Mouse (Mus musculus) bone marrow, adult 2 months (tissue): Measurements from ENCODE around the gene Sgcb. TPM values are rescaled to one million over a fixed set of nuclear protein-coding genes. Genes with fewer than 3 reads are reported as not detected.
A peak's percentile ranks its signal among the peaks of the same experiment; 100 is the strongest.

Source experiments
- H3K27ac ChIP-seq: fragments of 200-500 bp; 2 replicates; pipeline ENCODE4 v1.5.1; 2012; ENCODE audit warnings: low read depth, mild to moderate bottlenecking, control low read depth, inconsistent platforms, low read length; ENCODE audit not compliant: control insufficient read depth, poor library complexity, insufficient read depth
- H3K4me1 ChIP-seq: fragments of 200-500 bp; 2 replicates; pipeline ENCODE4 v1.6.1; 2011; ENCODE audit warnings: low read length; ENCODE audit not compliant: control insufficient read depth, insufficient read depth
- H3K4me3 ChIP-seq: fragments of 200-500 bp; replicated peaks from 2 replicates; pipeline ENCODE3; 2011; ENCODE audit warnings: mild to moderate bottlenecking, low read depth, low read length, control low read depth; ENCODE audit not compliant: control insufficient read depth
- CTCF ChIP-seq: fragments of 200-500 bp; IDR thresholded peaks from 2 replicates; pipeline ENCODE4 v1.5.1; 2011; ENCODE audit warnings: low read length, control low read depth; ENCODE audit not compliant: control insufficient read depth, insufficient read depth
- POLR2A ChIP-seq: fragments of 200-500 bp; IDR thresholded peaks from 2 replicates; pipeline ENCODE4 v1.6.1; 2011; ENCODE audit warnings: low read depth, mild to moderate bottlenecking, control low read depth, low read length, borderline replicate concordance; ENCODE audit not compliant: control insufficient read depth
- WGBS: fragments of 180-500 bp; shearing (Covaris S2); methylation state at CpG from one replicate; pipeline ENCODE4 v1.1.7; 2018; 5-methylcytosine and 5-hydroxymethylcytosine counted together
- polyA plus RNA-seq: library from polyadenylated mRNA; stranded (reverse); fragments of >200 nt; gene quantifications from 2 replicates; pipeline ENCODE4 v1.2.4, GENCODE M21; 2011; ENCODE audit warnings: low replicate concordance; ENCODE audit not compliant: missing spikeins, insufficient read depth, insufficient read length

The Sgcb gene
- 1.6 and 4.2 TPM in 2 replicates for polyA plus RNA-seq

DNA sequence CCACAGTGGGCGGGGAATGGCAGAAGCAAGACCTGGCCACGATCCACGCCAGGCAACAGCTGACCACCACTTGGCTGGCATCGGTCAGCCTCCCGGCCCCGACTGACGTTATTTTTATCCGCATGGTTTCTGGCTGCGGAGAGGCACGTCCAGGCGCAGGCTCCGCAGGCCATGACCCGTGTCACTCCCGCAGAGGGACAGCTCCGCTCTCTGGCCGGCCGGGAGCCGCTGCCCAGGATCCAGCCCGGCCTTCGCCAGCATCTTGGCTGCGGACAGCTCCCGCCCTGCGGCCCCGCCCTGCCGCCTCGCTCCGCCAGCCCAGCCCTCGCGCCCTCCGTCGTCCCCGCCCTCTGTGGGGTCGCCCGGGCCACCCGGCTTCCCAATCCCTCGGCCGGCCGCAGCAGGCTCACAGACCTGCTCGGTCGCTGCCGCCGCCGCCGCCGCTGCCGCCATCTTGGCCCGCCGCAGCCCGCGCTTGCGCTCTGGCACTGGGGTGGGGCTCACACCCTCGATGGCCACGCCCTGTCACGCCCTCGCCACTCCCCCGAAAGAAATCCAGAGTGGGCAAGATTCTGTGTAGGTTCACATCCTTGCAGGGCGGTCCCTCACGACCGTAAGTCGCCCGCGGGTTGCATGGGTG, at the start of gene Sgcb:
TSS of gene Sgcb (minus strand) at position 530 of the 640 bp plus-strand sequence.
- no peak within 1 kb of the TSS for H3K27ac ChIP-seq
- TF ChIP-seq CTCF (no peak), POLR2A (no peak)
- no peaks in the 10 kb centered on the region; the same call in 1 of the 2 replicates for H3K4me1 ChIP-seq
- peak within 1 kb of the TSS; percentile 68 for H3K4me3 ChIP-seq
- under 1% methylated on average over 62 of the region's 62 CpGs for WGBS

DNA sequence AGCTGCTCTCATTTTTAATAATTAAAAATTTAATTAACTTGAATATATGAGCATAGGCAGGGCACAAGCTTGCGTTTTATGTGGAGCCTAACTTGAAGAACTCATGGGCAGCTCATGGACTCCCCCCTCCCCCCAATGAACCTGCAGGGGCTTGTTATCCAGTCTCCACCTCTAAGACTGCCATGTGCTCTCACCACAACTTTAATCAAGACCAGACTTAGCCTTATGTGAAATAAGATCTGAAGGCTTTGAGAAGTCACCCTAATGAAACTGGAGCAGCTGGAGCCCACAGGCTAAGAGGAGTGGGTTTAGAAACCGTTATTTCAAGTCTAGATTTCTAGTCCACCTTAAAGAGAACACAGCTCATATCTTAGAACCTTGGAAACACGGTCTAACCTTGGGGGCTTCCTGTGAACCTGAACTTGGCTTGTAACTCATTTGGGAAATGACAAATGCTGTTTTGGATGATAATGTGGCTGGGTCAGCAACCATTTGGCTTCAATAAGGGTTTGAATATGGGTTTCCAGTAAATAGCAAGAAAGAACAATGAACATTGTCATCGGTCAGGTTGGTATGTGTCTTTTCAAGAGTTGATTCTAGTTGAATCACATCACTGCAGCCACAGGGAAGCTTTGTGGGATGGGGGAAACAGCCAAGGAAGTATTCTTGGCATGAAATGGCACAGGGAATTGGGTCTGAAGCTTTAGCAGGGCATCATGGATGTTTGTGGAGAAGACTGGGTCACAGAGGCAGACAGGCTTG, 46.8 kb upstream of the Sgcb start:
- no peak overlapping the region for H3K4me3 ChIP-seq
- H3K27ac ChIP-seq: no peak overlapping the region
- no peaks in the 10 kb centered on the region for H3K4me1 ChIP-seq
- WGBS: 72% methylated on average over 4 of the region's 4 CpGs
- TF ChIP-seq POLR2A (no peak), CTCF (no peak)

DNA sequence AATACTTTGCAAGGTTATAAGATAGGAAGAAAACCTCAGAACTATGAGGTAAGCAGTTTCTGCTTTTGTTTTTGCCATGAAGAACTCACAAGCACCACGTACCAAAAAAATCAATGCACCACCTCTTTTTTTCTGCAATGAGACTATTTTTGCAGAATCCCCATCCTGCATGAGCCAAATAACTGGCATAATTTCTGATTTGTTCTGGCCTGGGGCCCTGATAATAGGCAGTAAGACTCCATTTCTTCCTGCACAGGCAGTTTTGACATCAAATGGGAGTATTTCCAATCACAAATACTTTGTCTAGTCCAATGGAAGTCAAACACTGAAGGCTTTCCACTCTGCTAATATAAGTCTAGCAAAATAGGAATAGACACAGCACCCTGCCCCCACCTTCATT, 46.2 kb upstream of the Sgcb start:
- Histone ChIP-seq H3K4me1 (no peaks in the 10 kb centered on the region), H3K27ac (no peak overlapping the region), H3K4me3 (no peak overlapping the region)
- no peak for TF ChIP-seq POLR2A
- TF ChIP-seq CTCF: no peak
- WGBS: 56% methylated on average over 1 of the region's 1 CpGs

DNA sequence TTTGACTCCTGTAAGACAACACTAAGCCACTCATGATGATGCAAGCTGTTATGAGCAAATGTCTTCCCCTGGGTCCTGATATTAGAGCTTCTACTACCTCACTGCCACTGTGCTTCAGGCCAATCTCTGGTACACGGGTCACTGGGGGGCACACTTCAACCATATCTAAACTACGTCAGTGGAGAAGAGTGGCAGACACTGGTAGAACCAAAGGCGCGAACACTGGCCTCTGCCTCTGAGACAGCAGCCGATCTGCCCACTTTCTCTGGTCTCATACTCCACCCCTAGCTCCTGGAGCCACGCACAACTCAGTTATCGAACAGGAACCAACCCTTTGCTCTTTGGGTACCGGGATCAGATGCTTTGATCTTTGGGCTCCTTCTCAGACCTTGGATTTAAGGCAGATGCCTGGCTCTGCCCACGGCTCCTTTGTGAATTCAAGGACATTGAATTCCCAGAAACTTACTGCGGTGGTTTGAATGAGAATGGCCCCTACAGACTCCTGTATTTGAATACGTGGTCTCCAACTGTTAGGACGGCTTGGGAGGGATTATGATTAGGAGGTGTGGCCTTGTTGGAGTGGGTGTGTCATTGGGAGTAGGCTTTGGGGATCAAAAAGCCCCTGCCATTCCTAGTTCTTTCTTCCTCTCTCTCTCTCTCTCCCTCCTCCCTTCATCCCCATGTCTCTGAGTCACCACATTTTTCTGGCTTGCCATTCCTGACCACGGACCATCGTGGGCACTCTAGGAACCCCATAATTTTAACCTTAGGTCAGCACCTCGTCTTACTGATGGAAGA, 44.3 kb upstream of the Sgcb start:
- Histone ChIP-seq H3K27ac (no peak overlapping the region), H3K4me1 (no peaks in the 10 kb centered on the region), H3K4me3 (no peak overlapping the region)
- no peak for TF ChIP-seq CTCF
- TF ChIP-seq POLR2A: no peak
- WGBS: 60% methylated on average over 15 of the region's 15 CpGs

DNA sequence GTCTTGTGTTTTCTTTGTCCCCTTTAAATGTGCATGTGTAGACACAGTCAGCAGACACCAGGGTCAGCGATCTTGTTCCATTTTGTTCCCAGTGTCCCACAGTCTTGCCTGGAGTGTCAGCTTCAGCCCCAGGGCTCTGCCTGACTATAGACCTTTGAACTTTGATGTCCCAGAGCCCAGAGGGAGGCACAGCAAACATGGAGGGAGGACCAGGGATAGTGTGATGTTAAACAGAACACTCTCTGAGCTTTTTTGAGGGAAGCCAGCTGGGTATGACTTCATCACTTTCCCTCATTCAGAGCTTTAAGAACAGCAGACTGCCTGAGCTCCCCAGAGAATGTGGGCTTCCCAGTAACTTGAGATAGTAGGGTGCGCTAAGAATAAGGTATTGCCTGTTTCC, 42.6 kb upstream of the Sgcb start:
- TF ChIP-seq POLR2A (no peak), CTCF (no peak)
- WGBS: 75% methylated on average over 2 of the region's 2 CpGs
- no peak overlapping the region for H3K27ac ChIP-seq

DNA sequence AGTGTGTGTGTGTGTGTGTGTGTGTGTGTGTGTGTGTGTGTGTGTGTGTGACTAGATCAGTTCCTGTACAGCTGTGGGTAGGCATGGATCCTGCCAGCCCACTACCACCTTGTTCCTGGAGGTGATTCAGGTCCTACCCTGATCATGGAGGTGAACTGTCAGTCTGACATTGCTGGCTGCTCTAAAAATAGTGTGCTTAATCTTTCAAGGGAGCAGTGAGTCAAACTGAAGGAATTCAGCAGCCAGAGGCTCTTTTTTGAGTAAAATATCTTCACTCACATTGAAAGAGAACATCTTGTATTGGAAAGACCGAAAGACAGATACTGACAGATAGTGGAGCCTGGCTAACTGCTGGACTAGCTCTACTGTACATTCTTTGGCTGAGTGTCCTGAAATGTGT, 41.0 kb upstream of the Sgcb start:
- H3K27ac ChIP-seq: no peak overlapping the region
- H3K4me3 ChIP-seq: no peak overlapping the region
- no peak for TF ChIP-seq CTCF
- TF ChIP-seq POLR2A: no peak
- H3K4me1 ChIP-seq: no peaks in the 10 kb centered on the region
- 86% methylated on average over 1 of the region's 1 CpGs for WGBS

More for the DNA sequence above, 42.6 kb upstream of the Sgcb start:
- H3K4me3 ChIP-seq: no peak overlapping the region
- no peaks in the 10 kb centered on the region for H3K4me1 ChIP-seq

DNA sequence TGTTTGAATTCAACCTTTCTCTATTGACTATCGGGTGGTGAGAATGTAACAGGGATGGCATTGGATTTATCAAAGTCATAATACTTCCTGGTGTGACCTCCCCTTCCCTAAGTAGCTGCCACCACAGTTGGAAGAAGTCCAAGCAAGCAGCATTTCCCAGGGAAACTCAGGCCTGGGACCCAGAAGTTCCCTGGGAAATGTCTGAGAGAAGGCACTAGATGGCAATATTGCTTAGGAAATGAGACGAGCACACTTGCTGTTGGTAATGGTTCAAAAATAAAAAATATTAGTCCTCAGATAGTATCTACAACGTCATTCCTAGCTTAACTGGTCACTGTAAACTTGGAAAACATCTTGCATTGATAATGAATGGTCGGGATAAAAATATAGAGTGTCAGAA, 38.6 kb upstream of the Sgcb start:
- Histone ChIP-seq H3K27ac (no peak overlapping the region), H3K4me3 (no peak overlapping the region), H3K4me1 (no peaks in the 10 kb centered on the region)
- TF ChIP-seq POLR2A: no peak
- no peak for TF ChIP-seq CTCF
- WGBS: 28% methylated on average over 4 of the region's 4 CpGs
